Mouse (Mus musculus) midbrain, embryonic 13.5 days (tissue): Measurements from ENCODE around the gene Gm128. TPM values are rescaled to one million over a fixed set of nuclear protein-coding genes. Genes with fewer than 3 reads are reported as not detected.
A peak's percentile ranks its signal among the peaks of the same experiment; 100 is the strongest.

ENCODE experiments used
- ATAC-seq: fragments of 200-750 bp; cut with Nextera tagmentation; 2 replicates; pipeline ENCODE4 v1.8.0; 2017; ENCODE audit warnings: mild to moderate bottlenecking, moderate TSS enrichment, moderate library complexity
- H3K27ac ChIP-seq: fragments of 300-500 bp; sonication (generic); 2 replicates; pipeline ENCODE4 v1.5.1; 2015; ENCODE audit warnings: inconsistent platforms, mild to moderate bottlenecking, moderate library complexity
- H3K27me3 ChIP-seq: fragments of 300-500 bp; sonication (generic); 2 replicates; pipeline ENCODE4 v1.6.1; 2015; ENCODE audit warnings: mild to moderate bottlenecking, inconsistent platforms
- H3K36me3 ChIP-seq: fragments of 300-500 bp; sonication (generic); 2 replicates; pipeline ENCODE4 v1.6.1; 2015; ENCODE audit warnings: mild to moderate bottlenecking, inconsistent platforms
- H3K4me1 ChIP-seq: fragments of 300-500 bp; sonication (generic); replicated peaks from 2 replicates; pipeline ENCODE4 v1.6.1; 2015; ENCODE audit warnings: inconsistent platforms
- H3K4me2 ChIP-seq: fragments of 300-500 bp; sonication (generic); replicated peaks from 2 replicates; pipeline ENCODE4 v1.6.1; 2015; ENCODE audit warnings: moderate library complexity, mild to moderate bottlenecking, inconsistent platforms
- H3K4me3 ChIP-seq: fragments of 300-500 bp; sonication (generic); replicated peaks from 2 replicates; pipeline ENCODE4 v1.5.1; 2015; ENCODE audit warnings: mild to moderate bottlenecking, inconsistent platforms
- H3K9ac ChIP-seq: fragments of 300-500 bp; sonication (generic); replicated peaks from 2 replicates; pipeline ENCODE4 v1.6.1; 2015; ENCODE audit warnings: mild to moderate bottlenecking, inconsistent platforms
- H3K9me3 ChIP-seq: fragments of 300-500 bp; sonication (generic); 2 replicates; pipeline ENCODE4 v1.6.1; 2016; ENCODE audit warnings: mild to moderate bottlenecking, inconsistent platforms
- WGBS: fragments of 180-500 bp; shearing (Covaris S2); methylation state at CpG from one replicate; pipeline ENCODE4 v1.1.7; 2015; 5-methylcytosine and 5-hydroxymethylcytosine counted together
- polyA plus RNA-seq: library from polyadenylated mRNA; unstranded; fragments of >200 nt; fragmentation: Nextera tagmentation; extraction: Ambion mirVana; gene quantifications from 2 replicates; pipeline ENCODE4 v1.2.1, GENCODE M21; 2015

Gene Gm128
- polyA plus RNA-seq, 1 experiment from 2014 or later, result 0.26 TPM

GRCm38 (mm10) chr3:95282381-95282864 is 41.0 kb upstream of the Gm128 start:
- Histone ChIP-seq H3K9ac (peak overlapping the region; percentile 78), H3K4me2 (peak overlapping the region; percentile 85), H3K9me3 (no peaks in the 10 kb centered on the region), H3K4me1 (peaks cover 43% of the 10 kb centered on the region), H3K36me3 (peaks cover 5% of the 10 kb centered on the region), H3K4me3 (peak overlapping the region; percentile 62), H3K27ac (peak overlapping the region; percentile 97), H3K27me3 (no peaks in the 10 kb centered on the region)
- ATAC-seq, result no peak
- under 1% methylated on average over 11 of the region's 11 CpGs for WGBS

DNA sequence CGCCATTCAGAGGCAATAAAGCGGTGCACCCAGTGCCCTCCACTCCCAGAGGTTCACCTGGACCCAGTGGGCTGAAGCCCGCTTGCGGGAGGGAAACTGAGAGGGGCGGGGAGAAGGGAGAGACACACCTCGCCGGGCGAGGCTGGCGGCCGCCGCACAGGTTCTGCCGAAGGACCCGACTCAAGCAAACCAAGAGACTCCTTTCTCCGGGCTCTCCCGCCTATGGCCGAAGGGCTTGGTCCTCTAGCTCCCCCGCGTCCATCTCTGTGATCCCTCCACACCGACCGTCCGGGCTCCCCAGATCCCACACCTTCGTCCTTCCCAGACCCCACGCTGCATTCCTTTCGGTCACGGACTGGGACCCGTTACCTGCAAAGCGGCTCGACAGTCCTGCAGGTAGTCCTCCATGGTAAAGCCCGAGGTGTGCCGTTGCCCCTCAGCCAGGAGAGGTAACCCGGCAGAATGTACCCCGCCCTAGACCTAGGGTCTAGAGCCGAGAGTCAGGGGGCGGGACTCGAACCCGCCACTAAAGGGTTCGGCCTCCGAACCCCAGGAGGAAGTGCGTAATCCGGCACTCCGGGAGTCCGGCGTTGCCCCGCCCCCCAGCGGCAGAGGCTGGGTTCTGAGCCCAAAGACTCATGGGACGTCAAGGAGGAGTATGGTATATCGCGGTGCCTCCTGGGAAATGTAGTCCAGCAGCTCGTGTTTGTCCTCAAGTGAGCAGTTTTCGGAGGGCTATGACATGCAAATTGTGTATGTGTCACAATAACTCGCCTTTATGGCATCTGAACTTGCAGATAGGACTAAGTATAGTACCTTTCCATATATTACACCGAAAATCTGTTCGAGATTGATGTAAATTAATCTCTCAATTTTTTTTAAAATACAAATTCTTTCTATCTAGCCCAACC is 40.1 kb upstream of the Gm128 start, which contains the start of the genes Mindy1 and Prune1:
Gene Mindy1 (plus strand): TSS at position 130 of the 911 bp plus-strand sequence.
Gene Prune1 (minus strand): TSS at position 861 of the 911 bp plus-strand sequence.
- peak within 1 kb of the TSS; percentile 85 for H3K4me2 ChIP-seq
- peaks cover 43% of the 10 kb centered on the region for H3K4me1 ChIP-seq
- 0 out of 2 replicates have a peak, but pooled peaks cover 5% of the 10 kb centered on the region for H3K36me3 ChIP-seq
- H3K9ac ChIP-seq, result peak within 1 kb of the TSS; percentile 78
- H3K27ac ChIP-seq, result peak within 1 kb of the TSS; percentile 97
- no peaks in the 10 kb centered on the region for H3K27me3 ChIP-seq
- peak within 1 kb of the TSS; percentile 62 for H3K4me3 ChIP-seq
- no peaks in the 10 kb centered on the region for H3K9me3 ChIP-seq
- peak; percentile 91 for ATAC-seq
- under 1% methylated on average over 53 of the region's 53 CpGs for WGBS

GRCm38 (mm10) chr3:95280747-95281146 is 39.3 kb upstream of the Gm128 start:
- peak overlapping the region; percentile 78 for H3K9ac ChIP-seq
- H3K36me3 ChIP-seq, result 0 out of 2 replicates have a peak, but pooled peaks cover 3% of the 10 kb centered on the region
- no peak for ATAC-seq
- peak overlapping the region; percentile 85 for H3K4me2 ChIP-seq
- peak overlapping the region; percentile 75 for H3K27ac ChIP-seq
- peak overlapping the region; percentile 62 for H3K4me3 ChIP-seq
- WGBS, result 39% methylated on average over 8 of the region's 8 CpGs
- no peaks in the 10 kb centered on the region for H3K9me3 ChIP-seq
- H3K4me1 ChIP-seq, result peaks cover 40% of the 10 kb centered on the region
- no peaks in the 10 kb centered on the region for H3K27me3 ChIP-seq

GRCm38 (mm10) chr3:95277149-95277551 is 35.8 kb upstream of the Gm128 start:
- no peaks in the 10 kb centered on the region for H3K27me3 ChIP-seq
- peaks cover 10% of the 10 kb centered on the region; the same call in 1 of the 2 replicates for H3K36me3 ChIP-seq
- 100% methylated on average over 1 of the region's 1 CpGs for WGBS
- no peaks in the 10 kb centered on the region for H3K9me3 ChIP-seq
- no peak for ATAC-seq
- H3K27ac ChIP-seq, result no peak overlapping the region
- H3K4me1 ChIP-seq, result peaks cover 14% of the 10 kb centered on the region
- H3K4me2 ChIP-seq, result no peak overlapping the region
- no peak overlapping the region for H3K9ac ChIP-seq
- H3K4me3 ChIP-seq, result no peak overlapping the region

DNA sequence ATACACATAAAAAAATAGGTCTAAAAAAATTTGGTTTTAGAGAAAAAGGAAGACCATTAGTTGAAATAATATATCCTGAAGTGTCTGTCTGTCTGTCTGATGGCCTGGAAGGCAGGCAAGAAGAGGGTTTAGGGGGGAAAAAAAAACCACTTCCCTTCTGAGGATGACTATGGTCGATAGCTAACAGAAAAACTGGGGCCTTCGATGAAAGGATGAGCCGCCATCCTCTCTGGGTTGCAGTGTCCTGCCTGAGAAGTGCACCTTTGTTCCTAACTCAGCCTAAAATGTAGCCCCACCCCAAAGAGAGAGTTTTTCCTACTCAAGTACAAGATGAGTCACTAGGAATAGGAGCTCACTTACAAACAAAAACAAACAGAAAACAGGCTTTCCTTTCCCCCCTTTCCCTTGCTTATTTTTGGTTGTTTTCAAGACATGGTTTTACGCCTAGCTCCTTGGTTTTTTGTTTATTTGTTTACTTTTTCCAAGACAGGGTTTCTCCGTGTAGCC is 35.1 kb upstream of the Gm128 start:
- H3K9me3 ChIP-seq, result no peaks in the 10 kb centered on the region
- no peak overlapping the region for H3K4me3 ChIP-seq
- WGBS, result 87% methylated on average over 5 of the region's 5 CpGs
- H3K4me1 ChIP-seq, result peaks cover 14% of the 10 kb centered on the region
- H3K4me2 ChIP-seq, result no peak overlapping the region
- ATAC-seq, result no peak
- no peak overlapping the region for H3K9ac ChIP-seq
- H3K27ac ChIP-seq, result no peak overlapping the region
- H3K27me3 ChIP-seq, result no peaks in the 10 kb centered on the region
- H3K36me3 ChIP-seq, result peaks cover 10% of the 10 kb centered on the region; the same call in 1 of the 2 replicates

GRCm38 (mm10) chr3:95275161-95275560 is 33.8 kb upstream of the Gm128 start:
- no peak overlapping the region for H3K9ac ChIP-seq
- peaks cover 5% of the 10 kb centered on the region; the same call in 1 of the 2 replicates for H3K4me1 ChIP-seq
- H3K27ac ChIP-seq, result no peak overlapping the region
- no peak overlapping the region for H3K4me2 ChIP-seq
- H3K27me3 ChIP-seq, result no peaks in the 10 kb centered on the region
- peaks cover 10% of the 10 kb centered on the region; the same call in 1 of the 2 replicates for H3K36me3 ChIP-seq
- H3K4me3 ChIP-seq, result no peak overlapping the region
- no peaks in the 10 kb centered on the region for H3K9me3 ChIP-seq
- ATAC-seq, result no peak
- WGBS, result 89% methylated on average over 6 of the region's 6 CpGs

- Histone ChIP-seq H3K4me2 (no peak overlapping the region), H3K4me3 (no peak overlapping the region), H3K9me3 (no peaks in the 10 kb centered on the region), H3K4me1 (no peaks in the 10 kb centered on the region), H3K36me3 (peaks cover 15% of the 10 kb centered on the region; the same call in 1 of the 2 replicates), H3K27ac (no peak overlapping the region), H3K9ac (no peak overlapping the region), H3K27me3 (no peaks in the 10 kb centered on the region)
- no peak for ATAC-seq
- WGBS, result 94% methylated on average over 4 of the region's 4 CpGs
Measured at GRCm38 (mm10) chr3:95274453-95274852, 33.1 kb upstream of the Gm128 start.

DNA sequence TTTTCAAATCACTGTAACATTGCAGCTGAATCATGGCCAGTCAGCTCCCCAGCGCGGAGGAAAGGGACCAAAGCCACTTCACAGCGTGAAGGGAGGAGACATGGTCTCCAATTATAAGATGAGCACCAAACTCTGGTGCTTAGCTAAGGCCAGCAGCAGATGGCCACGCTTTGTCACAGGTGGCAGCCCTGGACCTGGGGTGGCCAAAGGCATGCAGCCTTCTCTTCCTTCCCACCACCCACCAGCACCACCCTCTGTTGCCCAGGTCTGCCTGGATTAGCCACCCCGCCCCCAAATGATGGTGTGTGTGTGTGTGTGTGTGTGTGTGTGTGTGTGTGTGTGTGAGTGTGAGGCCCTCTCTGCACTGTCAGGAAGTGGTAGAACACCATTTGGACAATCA is 32.1 kb upstream of the Gm128 start:
- H3K27me3 ChIP-seq, result no peaks in the 10 kb centered on the region
- no peak overlapping the region for H3K4me3 ChIP-seq
- H3K4me1 ChIP-seq, result no peaks in the 10 kb centered on the region
- 92% methylated on average over 5 of the region's 5 CpGs for WGBS
- H3K9ac ChIP-seq, result no peak overlapping the region
- H3K9me3 ChIP-seq, result no peaks in the 10 kb centered on the region
- H3K4me2 ChIP-seq, result no peak overlapping the region
- ATAC-seq, result no peak
- H3K36me3 ChIP-seq, result peaks cover 20% of the 10 kb centered on the region; the same call in 1 of the 2 replicates
- no peak overlapping the region for H3K27ac ChIP-seq

DNA sequence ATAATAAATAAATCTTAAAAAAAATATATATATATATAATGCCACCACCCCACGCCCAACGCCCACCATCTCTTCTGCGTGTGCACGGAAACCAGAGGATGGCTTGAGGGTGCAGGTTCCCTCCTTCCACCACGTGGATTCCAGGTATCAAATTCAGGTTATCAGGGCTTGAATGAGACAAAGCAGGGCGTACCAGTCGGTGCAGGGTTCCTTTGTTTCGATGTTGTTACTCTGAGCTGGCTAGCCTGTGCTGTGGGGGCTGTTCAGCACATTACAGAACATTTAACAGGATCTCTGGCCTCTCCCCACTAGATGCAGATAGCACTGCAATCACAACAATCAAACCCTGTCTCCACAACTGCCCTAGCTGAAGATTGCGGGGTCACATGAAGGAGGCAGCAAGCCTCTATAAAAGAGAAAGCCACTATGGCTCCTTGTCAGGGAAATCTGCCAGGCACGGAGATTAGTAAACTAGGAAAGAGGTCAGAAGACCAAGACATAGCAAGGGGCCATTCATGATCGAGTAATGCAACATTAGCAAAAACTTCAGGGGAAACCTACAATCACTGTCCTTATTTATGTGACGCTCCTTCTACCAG is 29.5 kb upstream of the Gm128 start:
- no peak for ATAC-seq
- Histone ChIP-seq H3K4me3 (no peak overlapping the region), H3K27ac (no peak overlapping the region), H3K27me3 (no peaks in the 10 kb centered on the region), H3K4me2 (no peak overlapping the region), H3K9me3 (no peaks in the 10 kb centered on the region), H3K4me1 (no peaks in the 10 kb centered on the region), H3K36me3 (peaks cover 42% of the 10 kb centered on the region), H3K9ac (no peak overlapping the region)
- 85% methylated on average over 12 of the region's 12 CpGs for WGBS

DNA sequence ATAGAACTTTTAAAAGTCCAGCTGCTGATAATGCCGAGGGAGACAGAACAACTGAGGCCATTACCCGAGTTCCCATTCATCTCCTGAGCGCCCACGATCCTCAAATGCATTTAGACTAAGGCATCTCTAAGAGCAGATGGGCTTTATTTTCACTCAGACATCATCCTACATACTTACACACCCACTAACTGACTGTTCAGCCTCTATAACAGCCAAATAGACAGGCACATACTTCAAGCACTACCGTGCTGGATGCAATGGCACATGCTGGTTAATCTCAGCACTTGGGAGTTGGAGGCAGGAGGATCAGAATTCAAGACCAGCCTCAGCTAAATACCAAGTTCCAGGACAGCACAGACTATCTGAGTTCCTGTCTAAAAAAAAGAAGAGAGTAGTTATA is 28.4 kb upstream of the Gm128 start:
- Histone ChIP-seq H3K4me2 (no peak overlapping the region), H3K9me3 (no peaks in the 10 kb centered on the region), H3K27ac (no peak overlapping the region), H3K4me3 (no peak overlapping the region), H3K4me1 (no peaks in the 10 kb centered on the region), H3K36me3 (peaks cover 47% of the 10 kb centered on the region), H3K27me3 (no peaks in the 10 kb centered on the region), H3K9ac (no peak overlapping the region)
- no peak for ATAC-seq
- WGBS, result 89% methylated on average over 5 of the region's 5 CpGs

DNA sequence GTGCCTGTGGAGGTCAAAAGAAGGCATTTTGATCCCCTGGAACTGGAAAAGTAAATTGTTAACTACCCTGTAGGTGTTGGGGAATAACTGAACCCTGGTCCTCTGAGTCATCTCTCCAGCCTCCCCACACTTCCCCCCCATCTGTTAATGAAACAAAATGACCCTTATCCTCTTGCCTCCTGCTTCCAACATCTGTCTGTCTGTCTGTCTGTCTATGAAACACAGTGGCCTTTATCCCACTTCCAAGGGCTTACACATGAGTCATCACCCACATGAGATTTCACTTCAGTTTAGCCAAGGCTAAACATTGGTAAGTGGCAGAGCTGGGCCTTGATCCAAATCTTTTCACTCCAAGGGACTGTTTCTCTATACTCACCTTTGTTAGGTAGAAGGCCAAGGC is 26.5 kb upstream of the Gm128 start:
- Histone ChIP-seq H3K4me1 (no peaks in the 10 kb centered on the region), H3K4me3 (no peak overlapping the region), H3K9ac (no peak overlapping the region), H3K4me2 (no peak overlapping the region), H3K36me3 (peaks cover 60% of the 10 kb centered on the region), H3K9me3 (no peaks in the 10 kb centered on the region), H3K27ac (no peak overlapping the region), H3K27me3 (no peaks in the 10 kb centered on the region)
- ATAC-seq, result no peak

DNA sequence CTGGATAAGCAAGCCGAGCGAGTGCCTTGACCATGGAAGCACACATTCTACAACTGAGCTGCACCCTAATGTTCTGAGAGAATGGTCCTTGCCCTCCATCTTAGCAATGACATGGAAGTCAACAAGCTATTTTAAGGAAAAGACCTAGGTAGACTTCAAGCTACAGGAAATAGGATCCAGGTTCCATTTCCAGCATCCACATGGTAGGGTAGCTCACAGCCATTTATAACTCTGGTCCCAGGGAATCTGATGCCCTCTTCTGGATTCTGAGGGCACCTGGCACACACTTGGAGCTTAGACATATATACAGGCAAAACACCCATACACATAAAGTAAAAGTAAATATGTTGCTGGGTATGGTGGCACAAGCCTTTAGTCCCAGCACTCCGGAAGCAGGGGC is 24.7 kb upstream of the Gm128 start:
- no peak overlapping the region for H3K27ac ChIP-seq
- H3K9me3 ChIP-seq, result no peaks in the 10 kb centered on the region
- no peak overlapping the region for H3K4me2 ChIP-seq
- H3K27me3 ChIP-seq, result no peaks in the 10 kb centered on the region
- H3K9ac ChIP-seq, result no peak overlapping the region
- WGBS, result 98% methylated on average over 3 of the region's 3 CpGs
- H3K4me3 ChIP-seq, result no peak overlapping the region
- no peaks in the 10 kb centered on the region for H3K4me1 ChIP-seq
- no peak for ATAC-seq
- H3K36me3 ChIP-seq, result peaks cover 71% of the 10 kb centered on the region
